Mouse (Mus musculus): ENCODE measurements at regions not wholly inside any gene's neighbourhood (a gene's known extent, or its start where the extent isn't known, plus 50 kb on each side); places are given as distances from the start of the nearest gene placed in this dataset.

- Histone ChIP-seq H3K4me1 (replicated peaks; ENCODE audit: control insufficient read depth, insufficient read depth) (no peaks in the 10 kb centered on the region), H3K27me3 (ENCODE audit: control insufficient read depth, insufficient read depth, low read length) (no peaks in the 10 kb centered on the region), H3K27ac (replicated peaks) (no peak overlapping the region), H3K4me2 (replicated peaks; ENCODE audit: low read depth) (no peak overlapping the region), H3K9me3 (ENCODE audit: control insufficient read depth, low read length) (no peaks in the 10 kb centered on the region), H3K36me3 (ENCODE audit: control insufficient read depth, insufficient read depth, low read length) (no peaks in the 10 kb centered on the region), H3K9ac (ENCODE audit: low read length) (no peak overlapping the region), H3K4me3 (ENCODE audit: low read depth, low read length) (no peak overlapping the region)
- 76% methylated on average over 7 of the region's 7 CpGs for WGBS
- DNase-seq (ENCODE audit: low spot score), result no peak
- TF ChIP-seq EP300 (optimal IDR thresholded peaks at IDR 0.05) (no peak), CTCF (IDR thresholded peaks at IDR 0.05; ENCODE audit: low read depth) (no peak)
- ATAC-seq (ENCODE audit: low FRiP score, low TSS enrichment), result no peak
Measured at GRCm38 (mm10) chr13:6109018-6109657, 247.9 kb downstream of the Klf6 start.

DNA sequence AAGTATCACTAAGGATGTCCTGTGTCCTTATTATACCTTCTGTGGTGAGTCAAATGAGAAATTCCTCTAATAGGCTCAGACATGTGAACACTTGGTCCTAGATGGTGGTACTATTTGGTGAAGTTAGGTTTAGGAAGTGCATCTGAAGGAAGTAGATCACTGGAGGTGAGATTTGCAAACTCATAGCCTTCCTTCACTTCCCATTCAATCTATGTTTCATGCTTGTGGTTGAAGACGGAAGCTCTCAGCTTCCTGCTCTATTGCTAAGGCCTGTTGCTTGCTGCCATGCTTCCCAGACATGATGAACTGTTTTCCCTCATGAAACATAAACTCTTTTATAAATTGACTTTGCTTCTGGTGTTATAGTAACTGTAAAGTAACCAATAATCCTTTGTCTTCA lies 258.4 kb downstream of the Klf6 start:
- H3K27ac ChIP-seq (replicated peaks), result no peak overlapping the region
- no peaks in the 10 kb centered on the region for H3K9me3 ChIP-seq (ENCODE audit: control insufficient read depth, low read length)
- no peaks in the 10 kb centered on the region for H3K27me3 ChIP-seq (ENCODE audit: control insufficient read depth, insufficient read depth, low read length)
- no peak for ATAC-seq (ENCODE audit: low FRiP score, low TSS enrichment)
- TF ChIP-seq CTCF (IDR thresholded peaks at IDR 0.05; ENCODE audit: low read depth), result no peak
- TF ChIP-seq EP300 (optimal IDR thresholded peaks at IDR 0.05), result no peak
- no peak overlapping the region for H3K4me3 ChIP-seq (ENCODE audit: low read depth, low read length)
- H3K4me2 ChIP-seq (replicated peaks; ENCODE audit: low read depth), result no peak overlapping the region
- no peaks in the 10 kb centered on the region for H3K36me3 ChIP-seq (ENCODE audit: control insufficient read depth, insufficient read depth, low read length)
- no peak for DNase-seq (ENCODE audit: low spot score)
- 88% methylated on average over 1 of the region's 1 CpGs for WGBS
- H3K9ac ChIP-seq (ENCODE audit: low read length), result no peak overlapping the region
- no peaks in the 10 kb centered on the region for H3K4me1 ChIP-seq (replicated peaks; ENCODE audit: control insufficient read depth, insufficient read depth)

GRCm38 (mm10) chr13:6127311-6127710 lies 266.0 kb downstream of the Klf6 start:
- DNase-seq (ENCODE audit: low spot score), result no peak
- H3K27ac ChIP-seq (replicated peaks), result no peak overlapping the region
- no peak for TF ChIP-seq EP300 (optimal IDR thresholded peaks at IDR 0.05)
- no peak for TF ChIP-seq CTCF (IDR thresholded peaks at IDR 0.05; ENCODE audit: low read depth)
- no peak overlapping the region for H3K4me3 ChIP-seq (ENCODE audit: low read depth, low read length)
- 96% methylated on average over 1 of the region's 1 CpGs for WGBS
- ATAC-seq (ENCODE audit: low FRiP score, low TSS enrichment), result no peak
- H3K9ac ChIP-seq (ENCODE audit: low read length), result no peak overlapping the region
- no peaks in the 10 kb centered on the region for H3K4me1 ChIP-seq (replicated peaks; ENCODE audit: control insufficient read depth, insufficient read depth)
- H3K27me3 ChIP-seq (ENCODE audit: control insufficient read depth, insufficient read depth, low read length), result no peaks in the 10 kb centered on the region
- no peaks in the 10 kb centered on the region for H3K9me3 ChIP-seq (ENCODE audit: control insufficient read depth, low read length)
- H3K4me2 ChIP-seq (replicated peaks; ENCODE audit: low read depth), result no peak overlapping the region
- H3K36me3 ChIP-seq (ENCODE audit: control insufficient read depth, insufficient read depth, low read length), result no peaks in the 10 kb centered on the region

DNA sequence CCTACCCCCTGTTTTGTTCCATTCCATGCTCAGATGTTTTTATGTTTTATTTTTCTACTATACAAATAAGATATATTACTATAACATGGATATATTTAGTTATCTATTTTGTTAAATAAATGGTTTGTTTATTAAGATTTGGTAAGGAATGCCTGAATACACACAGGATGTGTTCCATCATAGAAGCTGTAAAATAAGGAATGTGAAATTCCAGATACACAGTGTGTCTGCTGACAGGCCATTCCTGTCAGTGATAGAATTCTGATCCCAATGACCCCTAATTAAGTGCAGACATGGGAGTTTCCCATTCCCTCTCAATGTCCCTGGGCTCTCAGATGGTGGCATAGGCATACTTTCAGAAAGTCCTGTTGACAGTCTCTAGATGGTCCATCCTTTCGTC lies 267.6 kb downstream of the Klf6 start:
- 82% methylated on average over 1 of the region's 1 CpGs for WGBS
- DNase-seq (ENCODE audit: low spot score) (no peak), ATAC-seq (ENCODE audit: low FRiP score, low TSS enrichment) (no peak)
- Histone ChIP-seq H3K4me1 (replicated peaks; ENCODE audit: control insufficient read depth, insufficient read depth) (no peaks in the 10 kb centered on the region), H3K9me3 (ENCODE audit: control insufficient read depth, low read length) (no peaks in the 10 kb centered on the region), H3K27me3 (ENCODE audit: control insufficient read depth, insufficient read depth, low read length) (no peaks in the 10 kb centered on the region), H3K4me2 (replicated peaks; ENCODE audit: low read depth) (no peak overlapping the region), H3K9ac (ENCODE audit: low read length) (no peak overlapping the region), H3K27ac (replicated peaks) (no peak overlapping the region), H3K36me3 (ENCODE audit: control insufficient read depth, insufficient read depth, low read length) (no peaks in the 10 kb centered on the region), H3K4me3 (ENCODE audit: low read depth, low read length) (no peak overlapping the region)
- no peak for TF ChIP-seq CTCF (IDR thresholded peaks at IDR 0.05; ENCODE audit: low read depth)
- TF ChIP-seq EP300 (optimal IDR thresholded peaks at IDR 0.05), result no peak

GRCm38 (mm10) chr13:6131363-6131762 lies 270.1 kb downstream of the Klf6 start:
- WGBS, result 55% methylated on average over 2 of the region's 2 CpGs
- Histone ChIP-seq H3K9me3 (ENCODE audit: control insufficient read depth, low read length) (no peaks in the 10 kb centered on the region), H3K4me3 (ENCODE audit: low read depth, low read length) (no peak overlapping the region), H3K9ac (ENCODE audit: low read length) (no peak overlapping the region), H3K27me3 (ENCODE audit: control insufficient read depth, insufficient read depth, low read length) (no peaks in the 10 kb centered on the region), H3K4me1 (replicated peaks; ENCODE audit: control insufficient read depth, insufficient read depth) (no peaks in the 10 kb centered on the region), H3K27ac (replicated peaks) (no peak overlapping the region), H3K36me3 (ENCODE audit: control insufficient read depth, insufficient read depth, low read length) (no peaks in the 10 kb centered on the region), H3K4me2 (replicated peaks; ENCODE audit: low read depth) (no peak overlapping the region)
- ATAC-seq (ENCODE audit: low FRiP score, low TSS enrichment) (no peak), DNase-seq (ENCODE audit: low spot score) (no peak)
- TF ChIP-seq EP300 (optimal IDR thresholded peaks at IDR 0.05), result no peak
- TF ChIP-seq CTCF (IDR thresholded peaks at IDR 0.05; ENCODE audit: low read depth), result no peak

- H3K9me3 ChIP-seq (ENCODE audit: control insufficient read depth, low read length), result no peaks in the 10 kb centered on the region
- H3K27me3 ChIP-seq (ENCODE audit: control insufficient read depth, insufficient read depth, low read length), result no peaks in the 10 kb centered on the region
- no peak overlapping the region for H3K9ac ChIP-seq (ENCODE audit: low read length)
- 40% methylated on average over 4 of the region's 4 CpGs for WGBS
- TF ChIP-seq CTCF (IDR thresholded peaks at IDR 0.05; ENCODE audit: low read depth), result no peak
- no peak for TF ChIP-seq EP300 (optimal IDR thresholded peaks at IDR 0.05)
- no peaks in the 10 kb centered on the region for H3K4me1 ChIP-seq (replicated peaks; ENCODE audit: control insufficient read depth, insufficient read depth)
- ATAC-seq (ENCODE audit: low FRiP score, low TSS enrichment) (no peak), DNase-seq (ENCODE audit: low spot score) (no peak)
- H3K36me3 ChIP-seq (ENCODE audit: control insufficient read depth, insufficient read depth, low read length), result no peaks in the 10 kb centered on the region
- H3K4me3 ChIP-seq (ENCODE audit: low read depth, low read length), result no peak overlapping the region
- H3K27ac ChIP-seq (replicated peaks), result no peak overlapping the region
- no peak overlapping the region for H3K4me2 ChIP-seq (replicated peaks; ENCODE audit: low read depth)
Measured at GRCm38 (mm10) chr13:6137170-6137569, 275.9 kb downstream of the Klf6 start.
